Comparison of ENCODE assay signal across 11 mouse cellular contexts in the genomic region with DNA sequence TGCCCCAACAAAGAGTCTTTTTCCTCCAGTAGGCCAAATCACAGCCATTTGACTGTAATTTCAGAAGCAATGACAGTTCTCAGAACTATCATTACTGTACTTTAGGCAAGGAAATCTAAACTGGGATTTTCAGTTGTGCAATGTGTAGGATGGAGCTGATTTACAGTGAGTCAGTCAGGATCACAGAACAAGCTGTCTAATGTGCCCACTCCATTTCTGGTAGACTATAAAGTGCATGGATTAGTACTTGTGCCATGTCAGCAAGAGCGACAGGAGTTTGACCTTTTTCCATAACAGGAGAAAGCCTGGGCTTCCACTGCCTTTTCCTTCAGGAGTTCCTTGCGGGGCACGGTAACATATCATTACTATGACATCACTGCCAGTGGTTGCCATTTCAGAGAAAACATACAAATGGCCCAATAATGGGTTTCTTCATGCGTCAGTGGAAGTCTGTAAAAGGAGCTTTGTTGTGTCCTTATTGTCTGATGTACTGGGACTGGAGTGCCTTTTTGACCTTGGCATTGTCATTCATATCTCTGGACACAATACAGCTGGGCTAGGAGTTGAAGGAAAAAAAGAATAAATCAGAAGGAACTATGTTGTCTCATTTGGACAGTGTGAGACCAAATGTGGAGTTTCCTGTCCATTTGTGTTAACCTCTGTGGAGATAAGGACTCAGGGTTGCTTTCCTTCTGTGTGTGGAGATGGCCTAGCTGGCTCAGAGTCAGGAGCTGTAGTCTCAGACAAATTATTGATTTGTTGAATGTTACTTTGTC.
DNase-seq lines count a peak whose midpoint lies in the region; ATAC-seq and TF ChIP-seq lines count a peak whose summit lies in the region.
"Had no signal": no experiment of that assay in that cellular context is flagged by ENCODE, and none has a peak within 500 bp of the region (broad histone marks: within the 10 kb centered on the region; RNA-seq: fewer than 3 reads in every experiment).

No protein-coding gene starts in this region.

- H3K4me1 ChIP-seq in liver, embryonic 12.5 days = no peaks in the 10 kb centered on the region

- no peaks in the 10 kb centered on the region for H3K36me3 ChIP-seq in liver, embryonic 12.5 days

- no peak overlapping the region for H3K4me2 ChIP-seq in liver, embryonic 12.5 days

- peak; percentile 10 for DNase-seq in layer of hippocampus, adult 2 months (ENCODE audit: low spot score in 2 of 2)
- DNase-seq in layer of hippocampus, postnatal 36 days = no peak
- peak; percentile 40 for DNase-seq in ZHBTc4 (ENCODE audit: low read depth, low spot score)
- DNase-seq in embryo, embryonic 10.5 days (ENCODE audit: low spot score) = peak; percentile 68
- DNase-seq in cerebellum, adult 18-20 months = no peak
- no peak for DNase-seq in thymus, postnatal 14 days
- no peak for DNase-seq in urinary bladder, postnatal 10 days (ENCODE audit: low spot score)
- DNase-seq: cerebellum, postnatal 25 days had no signal

- TF ChIP-seq CTCF in layer of hippocampus, adult 2 months (conservative IDR thresholded peaks at IDR 0.05) = no peak

- no peak overlapping the region; the same call in 1 of the 2 replicates for H3K27ac ChIP-seq in layer of hippocampus, adult 2 months
- H3K27ac ChIP-seq in liver, embryonic 12.5 days = no peak overlapping the region
- H3K27ac ChIP-seq: macrophage had no signal

- WGBS in liver, embryonic 12.5 days (ENCODE audit: insufficient replicate concordance) = 59% methylated on average over 4 of the region's 4 CpGs

- H3K27me3 ChIP-seq in liver, embryonic 12.5 days (replicated peaks) = no peaks in the 10 kb centered on the region

- H3K4me3 ChIP-seq in layer of hippocampus, adult 2 months = no peak overlapping the region
- H3K4me3 ChIP-seq in liver, embryonic 12.5 days = no peak overlapping the region

- H3K9ac ChIP-seq in liver, embryonic 12.5 days = no peak overlapping the region

- 0 out of 2 replicates have a peak, but pooled peaks have one; percentile 18 for ATAC-seq in liver, embryonic 12.5 days
- ATAC-seq: intestine, postnatal 0 days had no signal

- H3K9me3 ChIP-seq in liver, embryonic 12.5 days (replicated peaks) = no peaks in the 10 kb centered on the region

Comparison
In these comparisons a context has a peak if more than half of its experiments do, and no peak if none do; other contexts are left out.
1. DNase-seq: peak in layer of hippocampus, adult 2 months (2 of 2), ZHBTc4 (single experiment) and embryo, embryonic 10.5 days (single experiment); none in layer of hippocampus, postnatal 36 days (0 of 2), cerebellum, adult 18-20 months (0 of 2), thymus, postnatal 14 days (single experiment) and urinary bladder, postnatal 10 days (single experiment).